Mouse (Mus musculus): Measurements from ENCODE around the gene Gm5447.

Gm5447 gene

GRCm38 (mm10) chr13:30986934-30987455, 13.0 kb downstream of the Gm5447 start:
- DNase-seq (ENCODE audit: low spot score), result no peak

DNA sequence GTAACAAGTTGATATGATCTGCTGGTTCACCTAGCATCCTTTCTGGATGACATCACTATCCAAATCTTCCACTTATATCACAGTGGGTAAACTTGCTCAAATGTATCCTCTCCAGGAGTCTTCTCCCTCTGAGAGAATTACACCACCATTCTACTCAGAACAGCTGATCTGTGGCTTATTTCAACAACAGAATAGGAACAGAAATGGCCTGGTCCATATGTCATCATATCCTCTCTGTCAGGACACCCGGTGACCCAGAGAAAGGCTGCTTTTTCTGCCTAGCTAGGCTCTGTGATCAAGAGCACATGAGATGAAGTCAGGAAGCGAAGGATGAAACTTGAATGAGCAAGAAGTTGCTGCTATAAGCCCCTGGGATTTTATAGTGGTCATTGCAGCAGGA, 13.7 kb downstream of the Gm5447 start:
- no peak for DNase-seq (ENCODE audit: low spot score)

DNA sequence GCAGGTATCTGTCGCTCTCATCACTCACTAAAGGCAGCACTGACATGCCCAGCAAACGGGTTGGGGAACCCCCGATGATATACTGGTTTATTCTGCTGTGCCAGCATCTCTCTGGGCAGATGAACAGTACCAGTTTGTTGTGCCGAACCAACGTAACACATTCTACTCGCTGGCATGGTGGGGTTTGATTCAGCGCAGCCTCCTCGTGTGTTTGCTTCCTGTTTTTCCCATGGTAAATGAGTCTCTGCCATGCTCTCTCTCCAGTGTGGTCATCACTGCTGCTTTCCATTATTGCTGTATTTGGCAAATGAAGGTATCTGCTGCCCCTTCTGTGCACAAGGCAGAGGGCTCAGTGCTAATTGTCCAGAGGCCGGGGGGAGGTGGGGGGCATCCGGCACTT, 15.7 kb downstream of the Gm5447 start:
- no peak for DNase-seq (ENCODE audit: low spot score)

DNA sequence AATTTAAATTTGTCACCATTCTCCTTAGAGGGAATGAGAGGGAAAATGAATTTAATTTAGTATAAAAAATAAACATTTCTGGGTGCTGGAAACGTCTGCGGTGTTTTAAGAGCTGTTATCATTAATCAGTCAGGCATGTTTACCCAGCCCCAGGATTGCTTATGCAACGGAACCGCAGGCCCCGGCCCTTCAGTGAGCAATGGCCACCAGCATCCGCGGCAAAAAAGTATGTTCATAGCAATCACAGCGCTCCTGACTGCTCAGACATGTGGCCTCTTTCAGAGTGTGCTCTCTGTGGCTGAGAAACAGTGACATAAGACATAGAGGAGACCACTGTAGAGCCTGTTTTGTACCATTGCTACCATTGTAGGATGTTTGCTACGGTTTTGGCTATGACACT, 16.2 kb downstream of the Gm5447 start:
- no peak for DNase-seq (ENCODE audit: low spot score)

DNA sequence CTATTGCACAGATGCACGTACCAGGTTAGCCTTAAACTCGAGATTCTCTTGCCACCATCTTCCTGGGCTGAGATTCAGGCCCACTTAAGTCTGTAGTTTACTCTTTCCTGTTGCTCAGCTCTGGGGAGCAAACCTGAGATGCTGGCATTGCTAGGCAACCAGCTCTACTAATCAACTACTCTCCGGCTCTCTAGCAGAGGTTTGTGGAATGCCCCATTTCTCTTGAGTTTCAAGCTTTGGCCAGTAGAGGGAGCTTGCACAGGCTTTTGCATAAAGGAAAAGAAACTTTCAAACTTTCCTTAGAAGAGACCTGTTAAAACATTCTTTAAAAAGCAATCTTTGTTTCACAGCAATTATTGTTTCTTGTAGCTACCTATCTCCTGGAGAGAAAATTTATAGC, 19.8 kb downstream of the Gm5447 start:
- DNase-seq (ENCODE audit: low spot score), result no peak

- no peak for DNase-seq (ENCODE audit: low spot score)
Observed at GRCm38 (mm10) chr13:30994249-30994858, 20.4 kb downstream of the Gm5447 start.

- DNase-seq (ENCODE audit: low spot score), result no peak
Observed at GRCm38 (mm10) chr13:30997526-30998253, 23.7 kb downstream of the Gm5447 start.

GRCm38 (mm10) chr13:30999799-31000198, 25.8 kb downstream of the Gm5447 start:
- no peak for DNase-seq (ENCODE audit: low spot score)

- DNase-seq (ENCODE audit: low spot score), result no peak
Observed at GRCm38 (mm10) chr13:31004458-31004857, 30.5 kb downstream of the Gm5447 start.

DNA sequence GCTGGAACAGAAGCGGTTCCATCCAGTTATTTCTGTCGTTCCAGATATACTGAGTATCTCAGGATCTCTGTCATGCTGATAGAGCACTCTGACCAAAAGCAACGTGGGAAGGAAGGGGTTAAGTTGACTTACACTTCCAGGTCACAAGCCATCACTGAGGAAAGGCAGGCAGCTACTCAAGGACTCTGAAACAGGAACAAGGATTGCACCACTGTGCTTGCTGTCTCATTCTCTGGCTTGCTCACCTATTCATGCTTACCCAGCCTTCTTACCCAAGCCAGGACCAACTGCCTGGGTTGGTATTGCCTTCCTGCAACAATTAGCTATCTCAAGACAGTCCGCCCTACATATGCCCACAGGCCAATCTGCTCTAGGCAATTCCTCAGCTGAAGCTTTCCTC, 31.0 kb downstream of the Gm5447 start:
- no peak for DNase-seq (ENCODE audit: low spot score)

- no peak for DNase-seq (ENCODE audit: low spot score)
Observed at GRCm38 (mm10) chr13:31017545-31017944, 43.5 kb downstream of the Gm5447 start.

DNA sequence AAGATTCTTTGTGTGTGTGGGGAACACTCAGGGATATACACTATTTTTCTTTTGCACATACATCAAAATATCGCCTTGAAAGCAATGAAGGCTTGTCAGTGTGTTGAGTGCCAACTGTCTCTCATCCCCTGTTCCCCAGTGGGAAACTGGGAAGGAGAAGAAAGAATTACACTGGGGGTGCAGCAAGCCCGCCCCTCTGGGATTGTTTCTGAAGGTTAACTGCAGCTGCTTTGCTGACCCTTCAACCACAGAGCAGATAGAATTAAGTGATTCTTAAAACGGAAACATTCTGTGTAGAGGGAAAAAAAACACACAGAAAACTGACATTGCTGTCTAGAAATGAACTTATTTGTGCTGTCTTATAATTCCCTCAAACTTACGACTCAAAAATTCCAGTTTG, 47.5 kb downstream of the Gm5447 start:
- DNase-seq (ENCODE audit: low spot score), result no peak

DNA sequence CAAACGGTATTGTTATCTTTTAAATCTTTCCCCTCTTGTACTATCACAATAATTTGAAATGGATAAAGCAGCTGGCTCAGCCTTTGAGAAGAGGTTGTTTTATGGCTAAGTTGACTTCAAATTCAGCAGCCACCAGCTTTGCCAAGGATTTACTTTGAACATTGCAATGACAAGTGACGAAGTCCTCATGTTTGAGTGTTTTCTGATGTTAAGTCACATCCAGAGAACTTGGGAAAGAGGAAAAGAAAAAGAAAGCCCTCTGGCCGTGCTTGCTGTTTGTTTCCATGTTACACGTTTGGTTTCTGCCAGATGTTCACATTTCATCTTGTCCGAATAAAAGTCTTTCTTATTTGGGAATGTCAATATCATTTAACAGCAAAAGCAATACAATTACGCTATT, 47.9 kb downstream of the Gm5447 start:
- no peak for DNase-seq (ENCODE audit: low spot score)

GRCm38 (mm10) chr13:31023664-31024063, 49.7 kb downstream of the Gm5447 start:
- no peak for DNase-seq (ENCODE audit: low spot score)
